Mouse (Mus musculus): ENCODE measurements at regions not wholly inside any gene's neighbourhood (a gene's known extent, or its start where the extent isn't known, plus 50 kb on each side); places are given as distances from the start of the nearest gene placed in this dataset.

GRCm38 (mm10) chr5:46488140-46488942 is 630.9 kb upstream of the Lcorl start:
- no peak for DNase-seq (ENCODE audit: low spot score in 2 of 2)

GRCm38 (mm10) chr5:46486740-46487326 is 629.4 kb upstream of the Lcorl start:
- DNase-seq (ENCODE audit: low spot score in 2 of 2): no peak

- no peak for DNase-seq (ENCODE audit: low spot score in 2 of 2)
Measured at GRCm38 (mm10) chr5:46456356-46456755, 598.9 kb upstream of the Lcorl start.

- no peak for DNase-seq (ENCODE audit: low spot score in 2 of 2)
Measured at GRCm38 (mm10) chr5:46448274-46448673, 590.9 kb upstream of the Lcorl start.

- no peak for DNase-seq (ENCODE audit: low spot score in 2 of 2)
Measured at GRCm38 (mm10) chr5:46445844-46446243, 588.4 kb upstream of the Lcorl start.

DNA sequence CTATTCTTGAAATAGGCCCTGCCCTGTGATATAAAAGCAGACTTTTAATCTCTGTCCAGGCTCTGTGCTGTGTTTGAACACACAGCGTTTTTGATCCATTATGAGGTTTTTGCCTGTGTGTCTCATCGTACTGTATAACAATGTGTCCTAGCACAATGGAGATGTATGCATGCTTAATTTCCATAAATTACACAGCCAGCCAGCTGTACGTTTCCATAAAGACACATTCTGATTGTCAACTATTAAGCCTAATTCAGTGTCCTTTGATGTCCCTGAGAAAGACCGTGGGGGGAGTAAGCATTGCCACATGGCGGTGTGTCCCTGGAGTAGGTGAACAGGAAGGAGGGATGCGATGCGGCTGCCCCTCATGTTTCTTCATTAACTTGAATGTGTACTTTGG is 587.7 kb upstream of the Lcorl start:
- DNase-seq (ENCODE audit: low spot score in 2 of 2): no peak

DNA sequence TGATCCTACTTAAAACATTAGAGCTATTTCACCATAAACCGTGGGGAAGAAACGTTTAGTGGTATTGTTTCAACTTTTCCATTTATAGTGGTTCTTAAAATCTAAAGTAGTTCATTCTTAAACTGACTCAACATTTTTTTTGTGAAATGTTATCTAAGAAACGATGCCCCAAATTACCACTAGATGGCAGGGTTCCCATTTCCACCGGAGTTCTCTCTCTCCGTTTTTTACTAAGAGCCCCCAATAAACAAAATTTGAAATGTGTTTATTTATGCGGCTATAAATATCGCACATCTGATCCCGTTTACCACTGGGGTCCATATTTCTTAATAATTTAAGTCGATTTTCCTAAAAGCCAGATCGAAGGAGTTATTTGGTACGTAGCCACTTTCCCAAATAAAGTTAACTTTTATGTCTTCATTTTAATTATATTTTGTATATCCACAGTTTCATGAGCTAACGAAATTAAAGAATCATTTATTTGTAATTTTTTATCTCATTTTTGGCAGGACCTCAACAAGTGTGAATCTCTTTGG is 586.5 kb upstream of the Lcorl start:
- DNase-seq (ENCODE audit: low spot score in 2 of 2): no peak

DNA sequence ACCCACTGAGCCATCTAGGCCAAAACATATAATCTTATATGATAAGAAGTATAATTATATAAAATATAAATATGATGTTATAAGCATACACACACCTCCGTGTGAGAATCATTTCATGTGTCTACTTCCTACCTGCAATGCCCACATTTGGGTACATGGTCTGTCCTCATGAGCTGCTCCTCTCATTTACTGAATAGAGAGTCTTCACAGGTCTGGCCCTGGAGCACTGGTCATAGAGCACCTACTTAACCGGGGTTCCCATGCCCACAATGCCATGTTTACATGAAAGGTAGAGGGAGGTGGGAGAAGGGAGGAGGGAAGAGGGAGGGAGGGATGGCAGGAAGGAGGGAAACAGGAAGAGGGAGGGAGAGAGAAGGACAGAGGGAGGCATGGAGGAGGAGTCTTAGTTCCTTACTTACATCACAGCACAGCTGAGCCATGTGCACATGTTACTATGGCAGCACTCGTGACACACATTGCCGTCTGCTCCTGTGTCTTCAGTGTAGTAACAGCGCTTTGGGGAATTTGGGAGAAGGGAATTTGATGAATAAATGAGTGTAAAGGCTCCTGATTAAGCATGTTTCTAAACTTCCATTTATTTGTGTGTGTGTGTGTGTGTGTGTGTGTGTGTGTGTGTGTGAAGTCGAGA is 585.3 kb upstream of the Lcorl start:
- no peak for DNase-seq (ENCODE audit: low spot score in 2 of 2)

GRCm38 (mm10) chr5:46441716-46442115 is 584.3 kb upstream of the Lcorl start:
- no peak for DNase-seq (ENCODE audit: low spot score in 2 of 2)

DNA sequence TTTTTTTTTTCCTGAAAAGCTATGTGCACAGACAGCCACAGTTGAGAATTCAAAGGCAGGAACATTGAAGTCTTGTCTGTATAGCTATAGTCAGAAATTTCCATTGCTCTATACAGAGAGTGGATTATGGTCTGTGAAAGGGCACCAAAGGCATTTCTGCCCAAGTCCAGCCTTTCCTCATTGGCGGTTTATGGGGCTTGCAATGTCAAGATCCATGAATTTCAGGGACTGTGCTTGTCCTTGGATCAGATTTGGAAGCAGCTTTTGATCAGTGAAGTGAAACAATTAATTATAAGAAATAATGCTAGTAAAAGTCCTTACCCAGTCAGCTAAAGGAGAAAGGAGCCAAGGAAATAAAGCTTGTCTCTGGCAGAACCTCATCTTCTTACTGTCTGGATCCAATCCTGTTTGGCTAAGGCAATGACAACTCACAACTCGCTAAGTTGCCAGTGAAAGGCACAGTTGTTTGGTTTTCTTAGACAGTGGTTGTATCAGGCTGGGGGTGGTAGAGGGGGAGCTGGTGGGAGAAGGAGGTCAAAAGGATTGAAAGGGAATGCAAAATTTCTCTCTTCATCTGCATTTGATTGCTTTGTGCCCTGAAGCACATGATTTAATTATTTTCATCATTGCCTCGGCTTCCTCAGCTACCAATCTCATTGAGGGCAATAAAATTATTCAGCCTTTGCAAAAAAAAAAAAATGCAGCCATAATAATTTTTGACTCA is 574.4 kb upstream of the Lcorl start:
- no peak for DNase-seq (ENCODE audit: low spot score in 2 of 2)

DNA sequence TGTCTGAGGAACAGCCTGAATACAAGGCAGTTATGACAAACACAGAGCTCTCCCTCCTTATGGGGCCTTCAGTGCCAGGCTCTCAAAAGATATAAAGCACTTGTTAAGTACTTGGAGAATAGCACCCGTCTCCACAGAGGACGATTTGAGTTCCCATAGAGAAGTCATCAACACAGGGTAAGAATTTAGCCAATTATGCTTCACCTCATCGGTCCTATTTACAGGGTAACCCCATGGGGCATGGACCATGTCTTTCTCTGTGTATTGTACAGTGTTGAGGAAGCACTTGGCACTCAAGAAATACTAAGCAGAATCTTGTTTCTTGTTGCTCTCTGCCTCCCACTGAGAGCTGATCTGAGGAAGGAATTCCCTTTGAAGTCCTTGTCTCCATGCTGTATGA is 565.3 kb upstream of the Lcorl start:
- no peak for DNase-seq (ENCODE audit: low spot score in 2 of 2)

DNA sequence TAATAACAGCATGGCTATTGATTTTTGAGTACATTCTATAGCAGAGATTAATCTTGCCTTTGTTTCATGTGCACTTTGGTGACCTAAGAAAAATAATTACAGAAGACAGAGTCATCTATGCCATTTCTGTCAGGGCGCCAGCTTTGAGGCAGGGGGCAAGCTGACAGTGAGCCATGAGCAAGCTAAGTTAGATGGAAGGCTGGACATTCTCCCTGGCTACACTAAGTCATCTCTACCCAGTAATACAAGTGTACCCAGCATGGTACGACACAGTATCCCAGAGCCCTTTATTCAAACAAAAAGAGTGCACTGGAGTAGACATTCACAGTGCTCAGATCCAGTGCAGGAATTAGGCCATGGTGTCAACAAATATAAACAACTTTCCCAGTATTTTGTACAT is 549.6 kb upstream of the Lcorl start:
- DNase-seq (ENCODE audit: low spot score in 2 of 2): no peak

DNA sequence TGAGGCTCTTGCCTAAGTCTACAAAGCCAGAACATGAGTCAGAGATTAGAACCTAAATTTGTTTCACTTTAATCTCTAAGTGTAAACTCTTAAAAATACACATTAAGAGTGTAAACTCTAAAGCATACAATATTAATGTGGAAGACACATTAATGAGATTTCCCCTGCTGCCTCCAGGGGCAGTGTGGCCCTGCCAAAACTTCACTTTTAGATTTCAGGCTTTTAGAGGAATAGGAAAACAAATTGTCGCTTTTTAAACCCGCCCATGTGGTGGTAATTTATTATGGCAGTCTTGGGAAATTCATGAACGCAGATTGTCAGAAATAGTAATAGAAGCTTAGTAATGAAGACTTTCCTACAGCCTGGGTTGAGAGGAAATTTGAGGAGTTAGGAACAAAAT is 549.0 kb upstream of the Lcorl start:
- no peak for DNase-seq (ENCODE audit: low spot score in 2 of 2)

GRCm38 (mm10) chr5:46386591-46386990 is 529.2 kb upstream of the Lcorl start:
- no peak for DNase-seq (ENCODE audit: low spot score in 2 of 2)

- DNase-seq (ENCODE audit: low spot score in 2 of 2): no peak
Measured at GRCm38 (mm10) chr5:46367328-46367727, 509.9 kb upstream of the Lcorl start.

- no peak for DNase-seq (ENCODE audit: low spot score in 2 of 2)
Measured at GRCm38 (mm10) chr5:46363661-46364060, 506.2 kb upstream of the Lcorl start.

- DNase-seq (ENCODE audit: low spot score in 2 of 2): no peak
Measured at GRCm38 (mm10) chr5:46361637-46362036, 504.2 kb upstream of the Lcorl start.

DNA sequence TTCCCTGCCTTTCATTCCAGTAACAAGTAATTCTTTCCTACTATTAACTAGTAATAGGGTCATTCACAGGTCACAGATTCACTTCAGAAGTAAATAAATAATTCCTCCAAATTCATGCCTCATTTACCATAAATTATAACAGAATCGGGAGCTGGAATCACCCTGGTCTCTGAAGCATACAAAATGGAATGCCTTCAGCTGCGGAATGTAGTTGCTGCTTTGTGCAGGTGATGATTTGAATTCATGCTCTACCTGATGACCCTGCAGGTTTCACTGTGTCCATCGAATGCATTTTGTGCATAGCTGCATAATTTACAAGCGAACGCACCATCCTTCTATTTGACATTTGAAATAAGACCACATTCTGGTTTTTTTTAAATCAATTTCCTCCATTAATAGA is 491.0 kb upstream of the Lcorl start:
- DNase-seq (ENCODE audit: low spot score in 2 of 2): no peak

DNA sequence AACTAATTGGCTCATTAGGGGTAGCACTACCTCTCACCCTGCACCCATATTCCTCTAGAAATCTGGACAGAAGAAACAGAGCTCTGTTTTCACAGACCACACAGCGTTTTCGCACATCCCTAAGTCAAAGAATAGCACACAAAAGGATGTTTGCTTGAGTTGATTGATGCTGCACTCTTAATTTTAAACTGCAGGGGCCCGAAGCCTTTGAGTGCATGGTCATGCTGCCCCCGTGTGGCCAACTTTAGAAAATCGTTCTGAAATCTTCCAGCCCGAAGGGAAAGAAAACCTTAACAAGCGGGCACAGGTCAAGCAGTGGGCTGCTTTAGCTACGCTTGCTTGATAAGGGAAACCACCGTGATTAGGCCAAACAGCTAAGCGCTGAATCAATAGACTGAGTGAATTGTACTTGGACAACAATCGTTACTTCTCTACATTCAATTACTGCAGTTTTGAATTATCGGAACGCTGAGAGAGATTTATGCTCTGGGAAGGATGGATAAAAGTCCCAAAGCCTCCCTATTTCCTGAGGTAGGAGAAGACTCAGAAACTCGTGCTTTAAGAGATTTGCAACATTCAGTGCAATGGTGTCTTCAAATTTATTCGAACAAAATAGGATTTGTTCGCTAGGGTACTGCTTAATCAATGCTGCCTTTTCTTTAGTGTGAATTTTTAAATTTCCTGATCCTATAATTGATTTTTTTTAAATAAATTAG is 490.1 kb upstream of the Lcorl start:
- peak; percentile 68 to 70 for DNase-seq (ENCODE audit: low spot score in 2 of 2)

DNA sequence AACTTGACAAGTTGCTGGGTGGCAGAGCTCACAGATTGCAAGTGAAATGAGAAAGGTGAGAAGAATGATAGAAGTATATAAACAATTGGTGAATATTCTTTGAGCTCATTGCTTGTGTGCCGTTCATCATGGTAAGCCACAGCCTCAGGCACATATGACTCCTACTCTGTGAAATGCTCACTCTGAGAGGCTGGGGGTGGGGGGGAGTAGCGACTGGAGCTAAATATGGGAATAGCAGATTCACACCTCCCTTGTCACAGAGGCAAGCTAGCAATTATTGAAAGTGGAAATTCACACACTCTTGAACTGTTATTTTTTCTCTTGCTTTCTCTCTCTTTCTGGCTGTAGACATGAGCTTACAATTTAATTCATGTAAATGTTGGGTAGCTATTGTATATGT is 481.0 kb upstream of the Lcorl start:
- no peak for DNase-seq (ENCODE audit: low spot score in 2 of 2)

DNA sequence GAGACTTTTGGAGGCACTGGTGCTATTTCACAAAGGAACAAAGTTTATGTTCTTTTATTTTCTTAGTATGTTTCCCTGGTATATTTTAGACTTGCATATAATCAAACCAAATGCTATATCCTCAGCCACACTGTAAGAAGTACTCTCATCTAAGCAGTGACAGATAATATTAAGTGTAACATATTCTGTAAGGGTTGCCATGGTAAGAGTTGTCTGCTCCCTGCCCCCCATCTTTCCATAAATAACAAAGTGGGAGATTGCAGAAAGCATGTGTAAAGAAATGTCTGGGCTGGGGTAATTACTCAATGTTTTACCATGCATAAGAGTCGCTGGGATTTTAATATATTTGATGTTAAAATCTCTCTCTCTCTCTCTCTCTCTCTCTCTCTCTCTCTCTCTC is 473.5 kb upstream of the Lcorl start:
- no peak for DNase-seq (ENCODE audit: low spot score in 2 of 2)
